Mouse (Mus musculus): ENCODE results near the gene Ranbp1.

- TF ChIP-seq CTCF (IDR thresholded peaks at IDR 0.05; ENCODE audit: low read depth, low read length), result no peak
- TF ChIP-seq POLR2A (IDR thresholded peaks at IDR 0.05; ENCODE audit: extremely low read depth, insufficient read depth, low read length), result no peak
These were observed 4.2 kb upstream of the Ranbp1 start for GRCm38 (mm10) chr16:18252736-18253135.
